Mouse (Mus musculus): ENCODE results near the gene Adar. TPM values are rescaled to one million over a fixed set of nuclear protein-coding genes. Genes with fewer than 3 reads are reported as not detected.

Adar gene
- polyA plus RNA-seq, 1 experiment, result 48.3 TPM

GRCm38 (mm10) chr3:89801507-89801847 lies 86.7 kb downstream of the Adar start:
- no peak for TF ChIP-seq CTCF (IDR thresholded peaks at IDR 0.05; ENCODE audit: control insufficient read depth, insufficient read depth, low read length)
- TF ChIP-seq POLR2A (IDR thresholded peaks at IDR 0.05; ENCODE audit: borderline replicate concordance, control insufficient read depth, low read depth, low read length), result no peak
- peaks cover 2% of the 10 kb centered on the region for H3K4me1 ChIP-seq (ENCODE audit: control insufficient read depth, insufficient read depth, low read length)
- WGBS, result under 1% methylated on average over 3 of the region's 3 CpGs
- H3K27ac ChIP-seq (ENCODE audit: control insufficient read depth, insufficient read depth, low read depth, low read length, poor library complexity), result no peak overlapping the region
- H3K4me3 ChIP-seq (replicated peaks; ENCODE audit: control insufficient read depth, low read depth, low read length), result no peak overlapping the region

GRCm38 (mm10) chr3:89802876-89803275 lies 88.1 kb downstream of the Adar start:
- WGBS, result 83% methylated on average over 15 of the region's 15 CpGs
- H3K4me3 ChIP-seq (replicated peaks; ENCODE audit: control insufficient read depth, low read depth, low read length), result no peak overlapping the region
- H3K4me1 ChIP-seq (ENCODE audit: control insufficient read depth, insufficient read depth, low read length), result peaks cover 4% of the 10 kb centered on the region
- TF ChIP-seq CTCF (IDR thresholded peaks at IDR 0.05; ENCODE audit: control insufficient read depth, insufficient read depth, low read length) (no peak), POLR2A (IDR thresholded peaks at IDR 0.05; ENCODE audit: borderline replicate concordance, control insufficient read depth, low read depth, low read length) (no peak)
- no peak overlapping the region for H3K27ac ChIP-seq (ENCODE audit: control insufficient read depth, insufficient read depth, low read depth, low read length, poor library complexity)

Other genes with a start within 250 kb of the Adar start
- gene Kcnn3, start 194.9 kb upstream of the Adar start, polyA plus RNA-seq (2011; ENCODE audit: insufficient read depth, insufficient read length, low replicate concordance, missing spikeins), result not detected in 2 replicates
- 0.14 and 0.32 TPM in 2 replicates for gene Chrnb2, start 49.6 kb downstream of the Adar start, polyA plus RNA-seq (2011; ENCODE audit: insufficient read depth, insufficient read length, low replicate concordance, missing spikeins)
- gene Ube2q1, start 58.6 kb downstream of the Adar start, polyA plus RNA-seq (2011; ENCODE audit: insufficient read depth, insufficient read length, low replicate concordance, missing spikeins), result 44.2 and 78.7 TPM in 2 replicates
- 1.2 and 1.7 TPM in 2 replicates for gene She, start 116.3 kb downstream of the Adar start, polyA plus RNA-seq (2011; ENCODE audit: insufficient read depth, insufficient read length, low replicate concordance, missing spikeins)
- 6.5 and 11.4 TPM in 2 replicates for gene Il6ra, start 198.2 kb downstream of the Adar start, polyA plus RNA-seq (2011; ENCODE audit: insufficient read depth, insufficient read length, low replicate concordance, missing spikeins)
- gene Atp8b2, start 248.5 kb downstream of the Adar start, polyA plus RNA-seq (2011; ENCODE audit: insufficient read depth, insufficient read length, low replicate concordance, missing spikeins), result 9.0 and 30.6 TPM in 2 replicates